Mouse (Mus musculus) hindbrain, embryonic 16.5 days (tissue): ENCODE measurements around the gene Ttc29. TPM values are rescaled to one million over a fixed set of nuclear protein-coding genes. Genes with fewer than 3 reads are reported as not detected.
A peak's percentile ranks its signal among the peaks of the same experiment; 100 is the strongest.

ENCODE experiments used
- ATAC-seq: fragments of 200-750 bp; cut with Nextera tagmentation; 2 replicates; pipeline ENCODE4 v1.8.0; 2017; ENCODE audit warnings: moderate TSS enrichment, moderate library complexity
- H3K27ac ChIP-seq: fragments of 300-500 bp; sonication (generic); 2 replicates; pipeline ENCODE4 v1.5.1; 2014; ENCODE audit warnings: low read depth, mild to moderate bottlenecking, control low read depth, low read length, moderate library complexity
- H3K27me3 ChIP-seq: fragments of 300-500 bp; sonication (generic); replicated peaks from 2 replicates; pipeline ENCODE4 v1.6.1; 2014; ENCODE audit warnings: low read length; ENCODE audit not compliant: control insufficient read depth, insufficient read depth
- H3K36me3 ChIP-seq: fragments of 300-500 bp; sonication (generic); 2 replicates; pipeline ENCODE4 v1.6.1; 2014; ENCODE audit warnings: mild to moderate bottlenecking, low read length, moderate library complexity, mixed read lengths; ENCODE audit not compliant: control insufficient read depth, insufficient read depth
- H3K4me1 ChIP-seq: fragments of 300-500 bp; sonication (generic); 2 replicates; pipeline ENCODE4 v1.6.1; 2014; ENCODE audit warnings: low read depth, low read length; ENCODE audit not compliant: control insufficient read depth, insufficient read depth
- H3K4me2 ChIP-seq: fragments of 300-500 bp; sonication (generic); 2 replicates; pipeline ENCODE4 v1.6.1; 2014; ENCODE audit warnings: mild to moderate bottlenecking, low read length, control low read depth, moderate library complexity
- H3K4me3 ChIP-seq: fragments of 300-500 bp; sonication (generic); 2 replicates; pipeline ENCODE4 v1.5.1; 2014; ENCODE audit warnings: mild to moderate bottlenecking, low read length, control low read depth, moderate library complexity
- H3K9ac ChIP-seq: fragments of 300-500 bp; sonication (generic); 2 replicates; pipeline ENCODE4 v1.6.1; 2014; ENCODE audit warnings: low read depth, mild to moderate bottlenecking, control low read depth, low read length, moderate library complexity
- H3K9me3 ChIP-seq: fragments of 300-500 bp; sonication (generic); 2 replicates; pipeline ENCODE4 v1.6.1; 2014; ENCODE audit warnings: mild to moderate bottlenecking, low read length, moderate library complexity; ENCODE audit not compliant: control insufficient read depth
- WGBS: fragments of 180-500 bp; shearing (Covaris S2); extraction: QIAGEN DNeasy Blood & Tissue Kit; methylation state at CpG from one replicate; pipeline ENCODE4 v1.1.7; 2014; 5-methylcytosine and 5-hydroxymethylcytosine counted together
- polyA plus RNA-seq: library from polyadenylated mRNA; unstranded; fragments of >200 nt; fragmentation: Nextera tagmentation; extraction: Ambion mirVana; gene quantifications from 2 replicates; pipeline ENCODE4 v1.2.1, GENCODE M21; 2015

The Ttc29 gene
- polyA plus RNA-seq, 1 experiment from 2014 or later: 0.79 TPM

GRCm38 (mm10) chr8:78303579-78303978, 90.5 kb downstream of the Ttc29 start:
- Histone ChIP-seq H3K27me3 (no peaks in the 10 kb centered on the region), H3K4me3 (no peak overlapping the region), H3K9me3 (no peaks in the 10 kb centered on the region), H3K4me2 (no peak overlapping the region), H3K36me3 (no peaks in the 10 kb centered on the region), H3K4me1 (no peaks in the 10 kb centered on the region), H3K27ac (no peak overlapping the region), H3K9ac (no peak overlapping the region)
- WGBS: 30% methylated on average over 7 of the region's 7 CpGs
- no peak for ATAC-seq

GRCm38 (mm10) chr8:78306604-78307003, 93.5 kb downstream of the Ttc29 start:
- no peak for ATAC-seq
- no peak overlapping the region for H3K4me2 ChIP-seq
- H3K4me1 ChIP-seq: peaks cover 2% of the 10 kb centered on the region; the same call in 1 of the 2 replicates
- H3K36me3 ChIP-seq: no peaks in the 10 kb centered on the region
- no peaks in the 10 kb centered on the region for H3K27me3 ChIP-seq
- no peaks in the 10 kb centered on the region for H3K9me3 ChIP-seq
- H3K9ac ChIP-seq: no peak overlapping the region
- H3K4me3 ChIP-seq: no peak overlapping the region
- WGBS: 60% methylated on average over 10 of the region's 10 CpGs
- H3K27ac ChIP-seq: no peak overlapping the region

GRCm38 (mm10) chr8:78307131-78307530, 94.0 kb downstream of the Ttc29 start:
- no peak overlapping the region for H3K9ac ChIP-seq
- H3K36me3 ChIP-seq: no peaks in the 10 kb centered on the region
- no peak overlapping the region for H3K27ac ChIP-seq
- no peak overlapping the region for H3K4me2 ChIP-seq
- no peaks in the 10 kb centered on the region for H3K27me3 ChIP-seq
- H3K4me3 ChIP-seq: no peak overlapping the region
- no peaks in the 10 kb centered on the region; the same call in 1 of the 2 replicates for H3K9me3 ChIP-seq
- WGBS: 60% methylated on average over 4 of the region's 4 CpGs
- ATAC-seq: no peak
- H3K4me1 ChIP-seq: peaks cover 2% of the 10 kb centered on the region; the same call in 1 of the 2 replicates

GRCm38 (mm10) chr8:78309539-78309938, 96.4 kb downstream of the Ttc29 start:
- ATAC-seq: peak; percentile 79
- Histone ChIP-seq H3K27ac (no peak overlapping the region), H3K36me3 (no peaks in the 10 kb centered on the region), H3K4me2 (no peak overlapping the region), H3K9ac (no peak overlapping the region), H3K27me3 (no peaks in the 10 kb centered on the region), H3K4me1 (peaks cover 2% of the 10 kb centered on the region; the same call in 1 of the 2 replicates), H3K4me3 (no peak overlapping the region), H3K9me3 (no peaks in the 10 kb centered on the region; the same call in 1 of the 2 replicates)
- WGBS: 38% methylated on average over 6 of the region's 6 CpGs

GRCm38 (mm10) chr8:78315576-78315975, 102.5 kb downstream of the Ttc29 start:
- WGBS: 54% methylated on average over 9 of the region's 9 CpGs

GRCm38 (mm10) chr8:78317666-78318065, 104.6 kb downstream of the Ttc29 start:
- H3K27ac ChIP-seq: no peak overlapping the region
- no peaks in the 10 kb centered on the region for H3K36me3 ChIP-seq
- H3K4me3 ChIP-seq: no peak overlapping the region
- WGBS: 84% methylated on average over 2 of the region's 2 CpGs
- no peak overlapping the region for H3K4me2 ChIP-seq
- no peak for ATAC-seq
- H3K4me1 ChIP-seq: no peaks in the 10 kb centered on the region
- no peaks in the 10 kb centered on the region for H3K9me3 ChIP-seq
- no peaks in the 10 kb centered on the region for H3K27me3 ChIP-seq
- H3K9ac ChIP-seq: no peak overlapping the region

More at GRCm38 (mm10) chr8:78315576-78315975, 102.5 kb downstream of the Ttc29 start:
- Histone ChIP-seq H3K36me3 (no peaks in the 10 kb centered on the region), H3K4me3 (no peak overlapping the region), H3K4me1 (no peaks in the 10 kb centered on the region), H3K9me3 (no peaks in the 10 kb centered on the region; the same call in 1 of the 2 replicates), H3K27ac (no peak overlapping the region), H3K9ac (no peak overlapping the region), H3K27me3 (no peaks in the 10 kb centered on the region), H3K4me2 (no peak overlapping the region)
- ATAC-seq: no peak

GRCm38 (mm10) chr8:78323391-78323790, 110.3 kb downstream of the Ttc29 start:
- Histone ChIP-seq H3K36me3 (no peaks in the 10 kb centered on the region), H3K4me1 (no peaks in the 10 kb centered on the region), H3K27me3 (no peaks in the 10 kb centered on the region), H3K4me3 (no peak overlapping the region), H3K27ac (no peak overlapping the region), H3K9me3 (no peaks in the 10 kb centered on the region), H3K4me2 (no peak overlapping the region), H3K9ac (no peak overlapping the region)
- WGBS: 89% methylated on average over 3 of the region's 3 CpGs
- no peak for ATAC-seq

- Histone ChIP-seq H3K4me1 (peaks cover under 1% of the 10 kb centered on the region), H3K9ac (no peak overlapping the region), H3K4me2 (peak overlapping the region; percentile 19; the same call in 1 of the 2 replicates), H3K4me3 (no peak overlapping the region), H3K9me3 (no peaks in the 10 kb centered on the region), H3K27me3 (no peaks in the 10 kb centered on the region), H3K36me3 (no peaks in the 10 kb centered on the region), H3K27ac (peak overlapping the region; percentile 21; the same call in 1 of the 2 replicates)
- ATAC-seq: peak; percentile 92
- WGBS: 46% methylated on average over 11 of the region's 11 CpGs
These were observed 127.8 kb downstream of the Ttc29 start for GRCm38 (mm10) chr8:78340689-78341529.

GRCm38 (mm10) chr8:78342151-78342550, 129.1 kb downstream of the Ttc29 start:
- Histone ChIP-seq H3K4me1 (peaks cover 6% of the 10 kb centered on the region), H3K27ac (no peak overlapping the region), H3K4me2 (no peak overlapping the region), H3K27me3 (no peaks in the 10 kb centered on the region), H3K9ac (no peak overlapping the region), H3K4me3 (no peak overlapping the region), H3K9me3 (no peaks in the 10 kb centered on the region), H3K36me3 (no peaks in the 10 kb centered on the region)
- 82% methylated on average over 4 of the region's 4 CpGs for WGBS
- no peak for ATAC-seq
